In genomic region chr16:91471481-91471880, GRCm38 (mm10) we compare ENCODE assay signal across 29 mouse cellular contexts. TPM values are rescaled to one million over a fixed set of nuclear protein-coding genes. Genes with fewer than 3 reads are reported as not detected.
DNase-seq lines count a peak whose midpoint lies in the region; ATAC-seq and TF ChIP-seq lines count a peak whose summit lies in the region.
"Had no signal": no experiment of that assay in that cellular context is flagged by ENCODE, and none has a peak within 500 bp of the region (broad histone marks: within the 10 kb centered on the region; RNA-seq: fewer than 3 reads in every experiment).

No protein-coding gene starts in this region.

- peak; percentile 39; the same call in 1 of the 2 replicates for ATAC-seq in liver, embryonic 11.5 days (replicated peaks; ENCODE audit: low FRiP score)
- peak; percentile 49; the same call in 1 of the 2 replicates for ATAC-seq in liver, embryonic 13.5 days (ENCODE audit: low read depth)
- ATAC-seq in liver, embryonic 16.5 days (ENCODE audit: low read depth) = peak; percentile 35; the same call in 1 of the 2 replicates
- ATAC-seq in megakaryocyte-erythroid progenitor cell, adult 5-6 weeks (replicated peaks; ENCODE audit: low FRiP score, low TSS enrichment, poor library complexity, severe bottlenecking) = peak; percentile 67
- ATAC-seq in forebrain, postnatal 0 days = no peak
- ATAC-seq: forebrain, embryonic 16.5 days; hindbrain, postnatal 0 days had no signal

- WGBS in liver, embryonic 11.5 days = 66% methylated on average over 6 of the region's 6 CpGs
- 49% methylated on average over 6 of the region's 6 CpGs for WGBS in liver, embryonic 13.5 days (ENCODE audit: insufficient replicate concordance)
- 47% methylated on average over 6 of the region's 6 CpGs for WGBS in liver, embryonic 16.5 days (ENCODE audit: insufficient replicate concordance)
- 87% methylated on average over 6 of the region's 6 CpGs for WGBS in forebrain, postnatal 0 days

- H3K4me2 ChIP-seq in liver, embryonic 11.5 days = no peak overlapping the region
- no peak overlapping the region for H3K4me2 ChIP-seq in liver, embryonic 13.5 days
- no peak overlapping the region for H3K4me2 ChIP-seq in liver, embryonic 16.5 days (ENCODE audit: low read depth, low read length)
- H3K4me2 ChIP-seq in forebrain, postnatal 0 days (ENCODE audit: low read depth) = no peak overlapping the region
- H3K4me2 ChIP-seq: embryonic facial prominence, embryonic 13.5 days; forebrain, embryonic 12.5 days; heart, embryonic 12.5 days; heart, embryonic 15.5 days; hindbrain, embryonic 14.5 days had no signal

- H3K36me3 ChIP-seq in liver, embryonic 11.5 days (ENCODE audit: control insufficient read depth, insufficient read depth, low read length) = no peaks in the 10 kb centered on the region
- peaks cover 35% of the 10 kb centered on the region for H3K36me3 ChIP-seq in liver, embryonic 13.5 days
- peaks cover 24% of the 10 kb centered on the region for H3K36me3 ChIP-seq in liver, embryonic 16.5 days (ENCODE audit: control insufficient read depth, insufficient read depth)
- H3K36me3 ChIP-seq in forebrain, postnatal 0 days (ENCODE audit: insufficient read depth) = no peaks in the 10 kb centered on the region
- H3K36me3 ChIP-seq: embryonic facial prominence, embryonic 13.5 days; forebrain, embryonic 12.5 days; heart, embryonic 15.5 days had no signal

- DNase-seq in liver, embryonic 11.5 days (ENCODE audit: low spot score) = no peak
- no peak for DNase-seq in liver
- DNase-seq in liver, embryonic 13.5 days = no peak
- DNase-seq in heart, postnatal 4 days = no peak
- no peak for DNase-seq in forebrain, postnatal 0 days
- DNase-seq in heart, adult 18-20 months = no peak
- DNase-seq: adrenal gland, adult 8-10 months; adrenal gland, postnatal 25 days; cerebellum, adult 11-12 months; cerebellum, adult 8-10 months; cerebellum, postnatal 10 days; cerebellum, postnatal 36 days; embryo, embryonic 11 days; gastrocnemius, adult 2 months; gastrocnemius, postnatal 14 days; heart, adult 11 months; heart, postnatal 10 days; heart, postnatal 36 days had no signal

- H3K27ac ChIP-seq in liver, embryonic 11.5 days (ENCODE audit: low read depth, low read length) = no peak overlapping the region
- no peak overlapping the region; the same call in 1 of the 2 replicates for H3K27ac ChIP-seq in liver, embryonic 13.5 days
- no peak overlapping the region for H3K27ac ChIP-seq in liver, embryonic 16.5 days (ENCODE audit: low read length)
- H3K27ac ChIP-seq in forebrain, postnatal 0 days (ENCODE audit: low read depth, low read length) = no peak overlapping the region
- H3K27ac ChIP-seq: embryonic facial prominence, embryonic 10.5 days; embryonic facial prominence, embryonic 13.5 days; forebrain, embryonic 12.5 days; gastrocnemius, adult 2 months; heart, embryonic 15.5 days; hindbrain, embryonic 14.5 days; hindbrain, postnatal 0 days had no signal

- no peak overlapping the region for H3K4me3 ChIP-seq in liver, embryonic 11.5 days (ENCODE audit: low read depth, low read length)
- no peak overlapping the region for H3K4me3 ChIP-seq in liver, embryonic 13.5 days (replicated peaks)
- no peak overlapping the region for H3K4me3 ChIP-seq in liver, embryonic 16.5 days (ENCODE audit: low read depth, low read length)
- H3K4me3 ChIP-seq in forebrain, postnatal 0 days (ENCODE audit: low read depth, low read length) = no peak overlapping the region
- H3K4me3 ChIP-seq: embryonic facial prominence, embryonic 10.5 days; embryonic facial prominence, embryonic 13.5 days; erythroblast, embryonic 14.5 days; forebrain, embryonic 12.5 days; gastrocnemius, adult 2 months; heart, embryonic 12.5 days; heart, embryonic 15.5 days had no signal

- H3K9ac ChIP-seq in liver, embryonic 11.5 days (ENCODE audit: low read depth, low read length) = no peak overlapping the region
- no peak overlapping the region for H3K9ac ChIP-seq in liver, embryonic 13.5 days
- no peak overlapping the region for H3K9ac ChIP-seq in liver, embryonic 16.5 days (ENCODE audit: low read depth, low read length)
- no peak overlapping the region for H3K9ac ChIP-seq in forebrain, postnatal 0 days
- H3K9ac ChIP-seq: embryonic facial prominence, embryonic 13.5 days; forebrain, embryonic 12.5 days; heart, embryonic 12.5 days; heart, embryonic 15.5 days; hindbrain, embryonic 14.5 days had no signal

- peaks cover 4% of the 10 kb centered on the region for H3K4me1 ChIP-seq in liver, embryonic 11.5 days (replicated peaks; ENCODE audit: control insufficient read depth, insufficient read depth, low read length)
- peaks cover 45% of the 10 kb centered on the region for H3K4me1 ChIP-seq in liver, embryonic 13.5 days (replicated peaks)
- peaks cover 17% of the 10 kb centered on the region for H3K4me1 ChIP-seq in liver, embryonic 16.5 days (ENCODE audit: control insufficient read depth, low read depth, low read length)
- no peaks in the 10 kb centered on the region for H3K4me1 ChIP-seq in forebrain, postnatal 0 days (ENCODE audit: insufficient read depth)

- no peaks in the 10 kb centered on the region for H3K9me3 ChIP-seq in liver, embryonic 11.5 days (ENCODE audit: control insufficient read depth, low read length)
- H3K9me3 ChIP-seq in liver, embryonic 13.5 days (replicated peaks) = no peaks in the 10 kb centered on the region
- H3K9me3 ChIP-seq in liver, embryonic 16.5 days (replicated peaks; ENCODE audit: control insufficient read depth, low read length) = no peaks in the 10 kb centered on the region
- no peaks in the 10 kb centered on the region for H3K9me3 ChIP-seq in forebrain, postnatal 0 days (ENCODE audit: low read length)
- H3K9me3 ChIP-seq: embryonic facial prominence, embryonic 13.5 days; forebrain, embryonic 12.5 days; heart, embryonic 15.5 days had no signal

- TF ChIP-seq CTCF in forebrain, postnatal 0 days (IDR thresholded peaks at IDR 0.05; ENCODE audit: low read depth) = no peak

- no peaks in the 10 kb centered on the region for H3K27me3 ChIP-seq in liver, embryonic 11.5 days (replicated peaks; ENCODE audit: control insufficient read depth, insufficient read depth, low read length)
- H3K27me3 ChIP-seq in liver, embryonic 13.5 days = no peaks in the 10 kb centered on the region
- H3K27me3 ChIP-seq in liver, embryonic 16.5 days (ENCODE audit: control insufficient read depth, insufficient read depth, low read depth, low read length) = no peaks in the 10 kb centered on the region
- H3K27me3 ChIP-seq in forebrain, postnatal 0 days (ENCODE audit: insufficient read depth, low read length) = no peaks in the 10 kb centered on the region
- H3K27me3 ChIP-seq: embryonic facial prominence, embryonic 13.5 days; forebrain, embryonic 12.5 days; heart, embryonic 12.5 days; heart, embryonic 15.5 days had no signal

RNA-seq across cellular contexts. Expression of gene Ifnar1, which starts 13.6 kb away (rescaled TPM):
- polyA plus RNA-seq in liver, embryonic 11.5 days (2014; fragmentation: Nextera tagmentation; extraction: Ambion mirVana) = 32.6 and 35.5 TPM in 2 replicates
- 18.0 and 19.1 TPM in 2 replicates for polyA plus RNA-seq in liver, embryonic 13.5 days (2015; fragmentation: Nextera tagmentation; extraction: Ambion mirVana)
- 21.3 and 25.0 TPM in 2 replicates for polyA plus RNA-seq in liver, embryonic 16.5 days (2015; fragmentation: Nextera tagmentation; extraction: Ambion mirVana)
- 16.3 and 19.6 TPM in 2 replicates for total RNA-seq in megakaryocyte-erythroid progenitor cell, adult 5-6 weeks (2014; fragmentation: Nextera tagmentation)
- total RNA-seq in megakaryocyte-erythroid progenitor cell, adult 5-6 weeks (2017) = 22.2 and 22.7 TPM in 2 replicates
- 10 to 100 TPM; 50.3 to 56.0 TPM for total RNA-seq in heart, postnatal 4 days (2021)
- 76.7 and 82.6 TPM in 2 replicates for total RNA-seq in forebrain, postnatal 0 days (2014; rRNA removed)
- 22.7 and 33.6 TPM in 2 replicates for polyA plus RNA-seq in forebrain, postnatal 0 days (2015; fragmentation: Nextera tagmentation; extraction: Ambion mirVana)
- 10 to 100 TPM; 19.0 to 23.1 TPM for total RNA-seq in heart, adult 18-20 months (2021)
